Mouse (Mus musculus): Measurements from ENCODE around the gene Bbof1.

GRCm38 (mm10) chr12:84442526-84442925 lies 33.7 kb downstream of the Bbof1 start:
- TF ChIP-seq POLR2A (IDR thresholded peaks at IDR 0.05; ENCODE audit: control insufficient read depth, low read depth, low read length) (no peak), CTCF (IDR thresholded peaks at IDR 0.05; ENCODE audit: control insufficient read depth, insufficient read depth, insufficient replicate concordance, low read depth, low read length) (no peak)
